24 mouse cellular contexts compared by ENCODE assay signal in genomic region chr6:128964519-128964918, GRCm38 (mm10). TPM values are rescaled to one million over a fixed set of nuclear protein-coding genes. Genes with fewer than 3 reads are reported as not detected.
"Had no signal": no experiment of that assay in that cellular context is flagged by ENCODE, and none has a peak within 500 bp of the region (broad histone marks: within the 10 kb centered on the region; RNA-seq: fewer than 3 reads in every experiment).

No protein-coding gene starts in this region.

- H3K27me3 ChIP-seq: liver, embryonic 13.5 days; liver, embryonic 15.5 days; lung, embryonic 15.5 days; midbrain, embryonic 12.5 days; neural tube, embryonic 12.5 days; stomach, embryonic 15.5 days had no signal

- DNase-seq: liver, embryonic 13.5 days; liver, postnatal 0 days; lung, adult 2 months; lung, postnatal 4 days; midbrain, embryonic 14.5 days; retina, postnatal 1 day; right cerebral cortex, adult 18-20 months; thymus, adult 2 months; thymus, postnatal 25 days; thymus, postnatal 4 days had no signal

- ATAC-seq: liver, postnatal 0 days; lung, postnatal 0 days; midbrain, embryonic 16.5 days had no signal

- H3K9me3 ChIP-seq: liver, embryonic 13.5 days; liver, embryonic 15.5 days; lung, embryonic 15.5 days; midbrain, embryonic 10.5 days; midbrain, embryonic 12.5 days; neural tube, embryonic 12.5 days; stomach, embryonic 15.5 days had no signal

- H3K36me3 ChIP-seq: liver, embryonic 13.5 days; liver, embryonic 15.5 days; lung, embryonic 15.5 days; midbrain, embryonic 10.5 days; midbrain, embryonic 12.5 days; neural tube, embryonic 12.5 days; stomach, embryonic 15.5 days had no signal

- H3K27ac ChIP-seq: liver, embryonic 13.5 days; liver, embryonic 15.5 days; lung, embryonic 15.5 days; midbrain, embryonic 10.5 days; midbrain, embryonic 12.5 days; neural tube, embryonic 12.5 days; stomach, embryonic 15.5 days; stomach, postnatal 0 days had no signal

- H3K4me2 ChIP-seq: liver, embryonic 13.5 days; liver, embryonic 15.5 days; lung, embryonic 15.5 days; midbrain, embryonic 12.5 days; neural tube, embryonic 12.5 days; stomach, embryonic 15.5 days had no signal

- H3K4me1 ChIP-seq: liver, embryonic 13.5 days; liver, embryonic 15.5 days; lung, embryonic 15.5 days; midbrain, embryonic 10.5 days; midbrain, embryonic 12.5 days; neural tube, embryonic 12.5 days; stomach, embryonic 15.5 days had no signal

- H3K9ac ChIP-seq: liver, embryonic 13.5 days; liver, embryonic 15.5 days; liver, postnatal 0 days; lung, embryonic 15.5 days; midbrain, embryonic 12.5 days; neural tube, embryonic 12.5 days; stomach, embryonic 15.5 days had no signal

- H3K4me3 ChIP-seq: liver, embryonic 13.5 days; liver, embryonic 15.5 days; lung, embryonic 15.5 days; midbrain, embryonic 10.5 days; midbrain, embryonic 12.5 days; neural tube, embryonic 12.5 days; stomach, embryonic 15.5 days had no signal

RNA-seq across cellular contexts. Expression of gene Clec2g, which starts 30.3 kb away (rescaled TPM):
- total RNA-seq: megakaryocyte, adult 5-6 weeks; megakaryocyte-erythroid progenitor cell, adult 5-6 weeks; neutrophil, adult 5-6 weeks had no signal
- polyA plus RNA-seq: liver, embryonic 13.5 days; liver, embryonic 15.5 days; liver, postnatal 0 days; lung, embryonic 15.5 days; lung, postnatal 0 days; midbrain, embryonic 10.5 days; midbrain, embryonic 12.5 days; midbrain, embryonic 14.5 days; midbrain, embryonic 16.5 days; neural tube, embryonic 12.5 days; neural tube, embryonic 14.5 days; testis, adult 2 months had no signal
